Mouse (Mus musculus): ENCODE measurements around the gene Klhl15.

- TF ChIP-seq CTCF (IDR thresholded peaks at IDR 0.05; ENCODE audit: low read depth) (no peak), EP300 (IDR thresholded peaks at IDR 0.05; ENCODE audit: low read depth) (no peak)
Observed at GRCm38 (mm10) chrX:94233936-94234531, 365 bp upstream of the Klhl15 start.

Measured in liver, postnatal 0 days (tissue).